Mouse (Mus musculus) small intestine, adult 2 months (tissue): ENCODE results near the gene Ankzf1. TPM values are rescaled to one million over a fixed set of nuclear protein-coding genes. Genes with fewer than 3 reads are reported as not detected.

Experiments used
- H3K27ac ChIP-seq: fragments of 200-500 bp; 2 replicates; pipeline ENCODE4 v1.5.1; 2012; ENCODE audit warnings: low read depth, low read length, control low read depth, inconsistent platforms; ENCODE audit not compliant: insufficient read depth
- H3K27me3 ChIP-seq: fragments of 200-500 bp; 2 replicates; pipeline ENCODE4 v1.6.1; 2012; ENCODE audit warnings: mild to moderate bottlenecking, moderate library complexity, low read length, inconsistent platforms; ENCODE audit not compliant: control insufficient read depth, insufficient read depth
- H3K36me3 ChIP-seq: fragments of 200-500 bp; 2 replicates; pipeline ENCODE4 v1.6.1; 2012; ENCODE audit warnings: mild to moderate bottlenecking, low read length, control low read depth, inconsistent platforms; ENCODE audit not compliant: control insufficient read depth, insufficient read depth
- H3K4me1 ChIP-seq: fragments of 200-500 bp; 2 replicates; pipeline ENCODE4 v1.6.1; 2012; ENCODE audit warnings: low read length, inconsistent platforms, mixed read lengths; ENCODE audit not compliant: control insufficient read depth, insufficient read depth, insufficient read length
- H3K4me3 ChIP-seq: fragments of 200-500 bp; 2 replicates; pipeline ENCODE4 v1.5.1; 2012; ENCODE audit warnings: low read depth, mild to moderate bottlenecking, control low read depth, inconsistent platforms, low read length, moderate library complexity
- CTCF ChIP-seq: fragments of 200-500 bp; IDR thresholded peaks from 2 replicates; pipeline ENCODE4 v1.5.1; 2012; ENCODE audit warnings: low read depth, mild to moderate bottlenecking, control low read depth, inconsistent platforms, low read length, moderate library complexity, mixed read lengths; ENCODE audit not compliant: insufficient replicate concordance, insufficient read length; ENCODE audit errors: extremely low read depth
- POLR2A ChIP-seq: fragments of 200-500 bp; IDR thresholded peaks from 2 replicates; pipeline ENCODE4 v1.6.1; 2012; ENCODE audit warnings: low read depth, mild to moderate bottlenecking, control low read depth, inconsistent platforms, low read length, moderate library complexity
- WGBS: fragments of 180-500 bp; shearing (Covaris S2); methylation state at CpG from one replicate; pipeline ENCODE4 v1.1.7; 2018; 5-methylcytosine and 5-hydroxymethylcytosine counted together
- polyA plus RNA-seq: library from polyadenylated mRNA; depleted of rRNA; stranded (reverse); fragments of >200 nt; gene quantifications from 2 replicates; pipeline ENCODE4 v1.2.3, GENCODE M21; 2012; rRNA removed

Gene Ankzf1
- polyA plus RNA-seq, 1 experiment = 16.2 TPM

DNA sequence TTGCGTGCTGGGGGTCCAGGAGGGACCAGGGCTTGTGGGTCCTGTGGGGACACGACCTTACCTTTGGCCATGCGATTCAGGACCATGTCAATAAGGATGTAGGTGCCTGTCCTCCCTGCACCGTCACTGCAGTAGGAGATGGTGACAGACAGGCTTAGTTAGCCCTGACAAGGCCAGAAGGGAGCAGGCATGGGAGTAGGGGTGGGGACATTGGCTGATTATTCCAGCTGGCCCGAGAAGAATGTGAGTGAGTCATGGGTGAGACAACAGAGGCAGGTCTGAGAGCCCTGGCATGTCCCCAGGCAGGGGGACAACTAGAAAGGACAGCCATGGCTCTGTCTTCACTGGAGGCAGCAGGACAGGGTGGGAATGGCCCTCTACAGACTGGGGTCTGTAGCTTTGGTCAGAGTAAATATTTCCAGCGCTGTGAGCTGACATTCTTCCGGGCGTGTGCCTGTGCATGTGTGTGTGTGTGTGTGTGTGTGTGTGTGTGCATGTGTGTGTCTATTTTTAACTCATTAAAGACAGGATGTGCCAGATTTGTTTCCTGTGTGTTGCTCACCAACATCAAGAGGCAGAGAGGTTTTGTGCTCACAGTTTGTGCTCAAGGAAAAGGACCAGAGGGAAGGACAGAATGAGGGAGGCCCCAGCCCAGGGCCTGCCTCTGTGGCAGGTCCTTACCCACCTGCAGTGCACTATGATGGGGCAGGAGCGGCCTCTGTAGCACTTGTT is 56.3 kb downstream of the Ankzf1 start:
- Histone ChIP-seq H3K4me1 (peaks cover 10% of the 10 kb centered on the region), H3K27me3 (no peaks in the 10 kb centered on the region), H3K27ac (no peak overlapping the region; the same call in 1 of the 2 replicates), H3K4me3 (no peak overlapping the region), H3K36me3 (0 out of 2 replicates have a peak, but pooled peaks cover 2% of the 10 kb centered on the region)
- 41% methylated on average over 9 of the region's 9 CpGs for WGBS
- no peak for TF ChIP-seq POLR2A
- no peak for TF ChIP-seq CTCF

Other genes starting within 250 kb of the Ankzf1 start
- gene Ihh, start 240.5 kb upstream of the Ankzf1 start, polyA plus RNA-seq = 67.5 and 198 TPM in 2 replicates
- 0.86 and 2.0 TPM in 2 replicates for gene Nhej1, start 67.0 kb upstream of the Ankzf1 start, polyA plus RNA-seq
- 1.2 TPM in 2 replicates for gene Slc23a3, start 58.3 kb upstream of the Ankzf1 start, polyA plus RNA-seq
- 31.5 and 90.4 TPM in 2 replicates for gene Cnppd1, start 49.4 kb upstream of the Ankzf1 start, polyA plus RNA-seq
- gene Retreg2, start 49.4 kb upstream of the Ankzf1 start, polyA plus RNA-seq = 47.4 and 113 TPM in 2 replicates
- 45.0 and 106 TPM in 2 replicates for gene Zfand2b, start 23.5 kb upstream of the Ankzf1 start, polyA plus RNA-seq
- gene Abcb6, start 11.8 kb upstream of the Ankzf1 start, polyA plus RNA-seq = 15.0 and 22.1 TPM in 2 replicates
- 48.3 and 148 TPM in 2 replicates for gene Atg9a, start within 50 bp of the Ankzf1 start, polyA plus RNA-seq
- gene Glb1l, start 18.7 kb downstream of the Ankzf1 start, polyA plus RNA-seq = 0.74 and 1.1 TPM in 2 replicates
- gene Stk16, start 18.7 kb downstream of the Ankzf1 start, polyA plus RNA-seq = 147 and 193 TPM in 2 replicates
- 107 and 188 TPM in 2 replicates for gene Tuba4a, start 27.7 kb downstream of the Ankzf1 start, polyA plus RNA-seq
- gene A630095N17Rik, start 40.0 kb downstream of the Ankzf1 start, polyA plus RNA-seq = not detected in 2 replicates
- gene Dnajb2, start 44.3 kb downstream of the Ankzf1 start, polyA plus RNA-seq = 13.3 and 21.3 TPM in 2 replicates
- 2.8 and 6.2 TPM in 2 replicates for gene Ptprn, start 72.4 kb downstream of the Ankzf1 start, polyA plus RNA-seq
- 1.8 and 6.2 TPM in 2 replicates for gene Resp18, start 86.3 kb downstream of the Ankzf1 start, polyA plus RNA-seq
- 157 and 865 TPM in 2 replicates for gene Dnpep, start 125.8 kb downstream of the Ankzf1 start, polyA plus RNA-seq
- 152 and 216 TPM in 2 replicates for gene Des, start 168.2 kb downstream of the Ankzf1 start, polyA plus RNA-seq
- gene Speg, start 183.1 kb downstream of the Ankzf1 start, polyA plus RNA-seq = 21.5 and 23.2 TPM in 2 replicates
- gene Gmppa, start 243.8 kb downstream of the Ankzf1 start, polyA plus RNA-seq = 121 and 187 TPM in 2 replicates